Mouse (Mus musculus): ENCODE measurements around the gene BC028528.

- TF ChIP-seq CTCF (conservative IDR thresholded peaks at IDR 0.05 in 1 of 2, IDR thresholded peaks at IDR 0.05 in 1 of 2; ENCODE audit: low read depth in 2 of 2, low read length in 2 of 2): no peak
- no peak for TF ChIP-seq SIN3A (IDR thresholded peaks at IDR 0.05; ENCODE audit: low read length)
- TF ChIP-seq USF1 (IDR thresholded peaks at IDR 0.05; ENCODE audit: low read depth, low read length): no peak
- no peak for TF ChIP-seq POLR2A (IDR thresholded peaks at IDR 0.05; ENCODE audit: low read depth, low read length)
- TF ChIP-seq BHLHE40 (IDR thresholded peaks at IDR 0.05; ENCODE audit: low read depth, low read length): no peak
- no peak for TF ChIP-seq MAZ (IDR thresholded peaks at IDR 0.05; ENCODE audit: low read depth, low read length)
- no peak for TF ChIP-seq NRF1 (IDR thresholded peaks at IDR 0.05; ENCODE audit: low read depth, low read length)
- no peak for TF ChIP-seq ELF1 (IDR thresholded peaks at IDR 0.05; ENCODE audit: low read depth, low read length)
- no peak for TF ChIP-seq UBTF (IDR thresholded peaks at IDR 0.05; ENCODE audit: low read depth, low read length)
These were observed 10.0 kb upstream of the BC028528 start for GRCm38 (mm10) chr3:95901616-95902372.

Data from CH12.LX (cell line).